Mouse (Mus musculus) mouse embryonic stem cell (cell line): ENCODE data around the gene Klhl21.
"Not testable (repeated sequence)": the region's sequence is repeated elsewhere in the genome, so short reads cannot be mapped to it uniquely, and the experiment has no call there.

Source experiments
- in situ Hi-C, 2 experiments: fragments of 300-500 bp; cut with MboI; formaldehyde crosslinking; loops; 1 replicate in 1 of 2; 3 replicates in 1 of 2; pipeline ENCODE4 v1.14.3; 2019 to 2020; ENCODE audit warnings: low sequenced_read_pairs in 2 of 2, low pct_unique_long_range_greater_than_20kb in 1 of 2, mixed read lengths in 1 of 2; ENCODE audit not compliant: unreplicated experiment in 1 of 2

The Klhl21 gene

GRCm38 (mm10) chr4:152012109-152012508 lies 3.5 kb downstream of the Klhl21 start:
- in situ Hi-C loops: no loop called here

GRCm38 (mm10) chr4:152013036-152013813 lies 4.6 kb downstream of the Klhl21 start:
- in situ Hi-C loops: no loop called here

GRCm38 (mm10) chr4:152019073-152019472 lies 10.5 kb downstream of the Klhl21 start:
- in situ Hi-C loops: no loop called here

GRCm38 (mm10) chr4:152020024-152020423 lies 11.4 kb downstream of the Klhl21 start:
- in situ Hi-C loops: no loop called here

GRCm38 (mm10) chr4:152021568-152022097 lies 13.0 kb downstream of the Klhl21 start:
- in situ Hi-C loops: no loop called here

GRCm38 (mm10) chr4:152022506-152022905 lies 13.9 kb downstream of the Klhl21 start:
- in situ Hi-C loops: no loop called here

- in situ Hi-C loops: no loop called here
Measured at GRCm38 (mm10) chr4:152024525-152024924, 15.9 kb downstream of the Klhl21 start.

GRCm38 (mm10) chr4:152026751-152027508 lies 18.3 kb downstream of the Klhl21 start:
- in situ Hi-C loops: no loop called here

- in situ Hi-C loops: no loop called here
Measured at GRCm38 (mm10) chr4:152027524-152027923, 18.9 kb downstream of the Klhl21 start, which contains the start of gene Zbtb48. Gene Zbtb48, minus strand, starts transcription at chr4:152027671.

- in situ Hi-C loops: no loop called here
Measured at GRCm38 (mm10) chr4:152028456-152028855, 19.9 kb downstream of the Klhl21 start.

- in situ Hi-C loops: no loop called here
Measured at GRCm38 (mm10) chr4:152029087-152029486, 20.5 kb downstream of the Klhl21 start.

- in situ Hi-C loops: no loop called here
Measured at GRCm38 (mm10) chr4:152029997-152030396, 21.4 kb downstream of the Klhl21 start.

GRCm38 (mm10) chr4:152032922-152033321 lies 24.3 kb downstream of the Klhl21 start:
- in situ Hi-C loops: no loop called here

- in situ Hi-C loops: not testable (repeated sequence)
Measured at GRCm38 (mm10) chr4:152036464-152036863, 27.9 kb downstream of the Klhl21 start.

- in situ Hi-C loops: no loop called here
Measured at GRCm38 (mm10) chr4:152038225-152038984, 29.8 kb downstream of the Klhl21 start, which contains the start of gene Tas1r1. Gene Tas1r1, minus strand, starts transcription at chr4:152038568.

- in situ Hi-C loops: no loop called here
Measured at GRCm38 (mm10) chr4:152038985-152039830, 30.6 kb downstream of the Klhl21 start, which contains the start of gene Nol9. Gene Nol9, plus strand, starts transcription at chr4:152039321.

GRCm38 (mm10) chr4:152039831-152040310 lies 31.3 kb downstream of the Klhl21 start:
- in situ Hi-C loops: no loop called here
